Mouse (Mus musculus): Measurements from ENCODE around the gene Samd11.
A peak's percentile ranks its signal among the peaks of the same experiment; 100 is the strongest.

The Samd11 gene

DNA sequence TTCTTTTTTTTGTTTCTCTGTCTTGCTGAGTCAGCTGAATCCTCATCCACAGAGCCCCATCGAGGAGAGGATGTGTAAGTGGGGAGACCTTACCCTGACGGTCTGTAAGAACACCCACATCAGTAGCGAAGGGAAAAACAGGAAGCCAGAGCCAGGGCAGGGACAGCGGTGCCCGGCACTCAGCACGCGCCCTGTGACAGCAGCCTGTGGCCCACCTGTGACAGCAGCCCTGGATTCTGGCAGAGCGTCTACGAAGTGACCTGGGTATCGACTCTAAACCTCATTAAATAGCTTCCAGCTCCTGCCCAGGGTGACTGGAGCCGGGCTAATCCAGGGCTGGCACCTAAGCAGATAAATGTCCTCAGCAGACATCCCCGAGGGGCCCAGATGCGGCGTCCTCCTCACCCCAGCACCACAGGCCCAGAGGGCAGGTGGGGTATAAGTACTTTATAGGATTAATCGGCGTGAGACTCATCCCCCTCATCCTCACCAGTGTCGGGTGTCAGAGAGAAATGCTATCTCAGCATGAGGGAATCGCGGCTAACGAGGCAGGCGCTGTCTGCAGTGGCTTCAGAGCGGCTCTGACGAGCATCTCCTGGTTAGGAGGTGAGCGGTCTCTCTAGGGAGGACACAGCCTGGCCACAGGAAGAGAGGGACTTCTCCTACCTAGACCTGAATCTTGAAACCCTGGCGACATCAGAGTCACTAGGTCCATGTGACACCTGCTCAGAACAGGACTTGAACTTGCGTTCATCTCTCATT, at the start of gene Samd11:
Samd11 (minus strand) TSS at position 580 of the 762 bp plus-strand sequence.
- no peak for DNase-seq (ENCODE audit: low spot score in 2 of 2)

DNA sequence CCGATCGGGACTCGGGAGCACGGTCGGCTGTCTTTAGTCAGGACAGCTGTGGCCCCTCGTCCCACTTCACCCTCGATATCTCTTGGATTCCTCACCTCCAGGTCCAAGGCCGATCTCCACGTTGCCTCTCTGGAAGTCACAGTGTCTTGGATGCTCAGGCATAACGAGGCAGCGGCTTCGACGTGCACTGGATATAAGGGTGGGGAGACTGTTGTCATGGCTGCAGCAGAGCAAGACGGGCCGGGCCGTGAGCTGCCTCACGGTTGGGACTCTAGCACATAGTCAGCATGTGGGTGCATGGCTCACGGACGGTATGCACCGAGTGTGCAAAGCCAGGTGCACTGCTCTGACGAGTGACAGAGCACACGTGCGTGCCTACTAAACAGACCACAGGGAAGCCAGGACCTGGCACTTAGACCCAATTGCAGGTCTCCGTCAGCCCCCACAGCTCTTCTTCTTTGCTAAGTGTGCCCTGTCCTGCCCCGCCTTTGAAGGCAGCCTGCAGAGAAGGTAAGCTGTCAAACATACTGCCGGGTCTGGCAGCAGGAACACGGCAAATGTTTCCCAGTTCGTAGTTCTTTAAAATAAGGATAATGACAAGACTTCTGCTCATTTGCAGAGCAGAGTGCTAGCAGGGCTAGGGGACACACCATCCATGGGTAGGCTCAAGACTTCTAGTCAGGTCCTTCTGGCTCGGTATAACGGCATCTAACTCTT, 938 bp downstream of the Samd11 start:
- DNase-seq (ENCODE audit: low spot score in 2 of 2) = no peak

DNA sequence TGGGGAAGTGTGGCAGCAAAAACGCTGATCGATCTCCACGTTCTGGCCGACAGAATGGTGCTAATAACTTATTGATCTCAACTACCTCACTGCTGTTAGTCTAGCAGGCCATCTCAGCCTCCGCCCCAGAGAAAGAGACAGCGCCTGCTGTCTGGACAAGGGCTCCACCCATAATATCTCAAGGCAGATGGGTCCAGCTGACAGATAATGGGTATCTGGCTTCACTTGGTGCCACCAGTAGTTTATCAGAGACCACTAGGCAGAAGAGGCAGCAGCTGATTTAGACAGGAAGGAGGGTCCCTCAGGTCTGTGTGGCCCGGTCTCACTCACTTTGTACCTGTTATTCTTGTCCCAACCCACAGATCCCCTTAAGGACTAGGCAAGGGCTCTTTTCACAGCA, 2.4 kb downstream of the Samd11 start:
- no peak for DNase-seq (ENCODE audit: low spot score in 2 of 2)

DNA sequence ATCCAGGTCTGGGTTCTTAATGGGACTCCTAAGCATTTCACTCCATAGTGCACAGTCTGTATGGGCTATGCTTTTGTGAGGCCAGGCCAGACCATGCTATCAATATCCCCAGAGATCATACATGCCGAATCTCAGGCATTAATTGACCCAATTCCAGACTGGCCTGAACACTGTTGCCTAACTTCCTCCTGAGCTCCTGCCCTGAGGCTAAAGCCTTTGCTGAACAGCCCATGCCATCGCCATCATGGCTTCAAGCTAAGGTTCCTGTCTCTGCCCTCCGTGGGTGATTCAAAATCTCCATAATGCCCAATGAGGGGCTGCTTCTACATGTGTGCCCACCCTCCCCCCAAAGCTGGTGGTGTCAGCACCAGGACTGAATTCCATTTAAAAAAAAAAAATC, 2.8 kb downstream of the Samd11 start:
- no peak for DNase-seq (ENCODE audit: low spot score in 2 of 2)

DNA sequence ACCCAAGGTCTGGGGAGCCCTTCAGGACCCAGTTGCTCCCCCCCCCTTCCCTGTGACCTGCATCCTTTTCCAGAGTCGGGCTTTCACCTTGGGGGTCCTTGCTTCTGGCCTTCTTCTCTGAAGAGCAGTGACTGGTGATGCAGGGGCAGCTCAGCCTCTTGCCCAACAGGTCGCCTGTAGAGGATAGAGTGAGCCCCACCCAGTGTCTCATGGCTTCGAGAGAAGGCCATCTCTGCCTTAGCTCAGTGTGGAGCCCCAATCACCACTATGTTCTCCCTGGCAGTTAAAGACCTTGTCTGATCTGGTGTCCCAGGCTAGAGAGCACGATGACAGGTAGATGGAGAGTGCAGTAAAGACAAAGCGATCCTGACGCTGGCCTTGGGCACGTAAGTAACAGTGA, 3.3 kb downstream of the Samd11 start:
- DNase-seq (ENCODE audit: low spot score in 2 of 2) = no peak

DNA sequence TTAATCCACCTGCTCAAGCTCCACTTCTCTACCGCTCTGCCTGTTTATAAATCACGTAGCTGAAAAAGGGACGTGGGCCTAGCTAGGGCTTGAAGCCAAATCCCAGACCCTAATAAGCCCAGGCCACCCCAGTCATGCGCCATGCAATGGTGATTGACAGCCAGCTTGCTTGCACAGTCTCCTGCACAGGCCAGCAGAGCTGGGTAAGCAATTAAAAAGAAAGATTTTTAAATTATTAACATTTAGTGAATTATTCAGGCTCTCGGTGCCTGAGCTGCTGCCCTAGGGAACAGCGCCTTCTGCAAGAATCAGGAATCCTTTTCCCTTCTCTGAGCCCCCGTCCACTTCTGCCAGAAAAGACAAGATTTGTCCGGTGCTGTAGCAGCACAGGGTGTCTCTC, 4.4 kb downstream of the Samd11 start:
- no peak for DNase-seq (ENCODE audit: low spot score in 2 of 2)

DNA sequence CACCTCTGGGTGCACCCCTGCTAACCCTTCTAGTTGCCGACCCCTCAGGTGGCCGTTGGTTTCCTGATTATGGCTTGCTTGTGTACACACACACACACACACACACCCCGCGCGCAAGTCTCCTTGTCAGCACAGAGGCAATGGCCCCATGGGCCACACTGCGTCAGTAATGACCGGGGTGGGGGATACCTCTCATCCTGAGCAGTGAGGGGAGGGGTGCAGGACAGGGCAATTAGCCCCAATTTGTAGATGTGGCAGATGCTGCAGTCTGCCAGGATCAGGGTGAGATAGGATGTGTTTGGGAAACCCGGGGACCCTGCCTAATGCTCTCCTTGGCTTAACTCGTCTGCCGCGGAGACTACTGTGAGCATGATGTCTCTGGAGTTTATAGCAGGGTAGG, 5.9 kb downstream of the Samd11 start:
- no peak for DNase-seq (ENCODE audit: low spot score in 2 of 2)

DNA sequence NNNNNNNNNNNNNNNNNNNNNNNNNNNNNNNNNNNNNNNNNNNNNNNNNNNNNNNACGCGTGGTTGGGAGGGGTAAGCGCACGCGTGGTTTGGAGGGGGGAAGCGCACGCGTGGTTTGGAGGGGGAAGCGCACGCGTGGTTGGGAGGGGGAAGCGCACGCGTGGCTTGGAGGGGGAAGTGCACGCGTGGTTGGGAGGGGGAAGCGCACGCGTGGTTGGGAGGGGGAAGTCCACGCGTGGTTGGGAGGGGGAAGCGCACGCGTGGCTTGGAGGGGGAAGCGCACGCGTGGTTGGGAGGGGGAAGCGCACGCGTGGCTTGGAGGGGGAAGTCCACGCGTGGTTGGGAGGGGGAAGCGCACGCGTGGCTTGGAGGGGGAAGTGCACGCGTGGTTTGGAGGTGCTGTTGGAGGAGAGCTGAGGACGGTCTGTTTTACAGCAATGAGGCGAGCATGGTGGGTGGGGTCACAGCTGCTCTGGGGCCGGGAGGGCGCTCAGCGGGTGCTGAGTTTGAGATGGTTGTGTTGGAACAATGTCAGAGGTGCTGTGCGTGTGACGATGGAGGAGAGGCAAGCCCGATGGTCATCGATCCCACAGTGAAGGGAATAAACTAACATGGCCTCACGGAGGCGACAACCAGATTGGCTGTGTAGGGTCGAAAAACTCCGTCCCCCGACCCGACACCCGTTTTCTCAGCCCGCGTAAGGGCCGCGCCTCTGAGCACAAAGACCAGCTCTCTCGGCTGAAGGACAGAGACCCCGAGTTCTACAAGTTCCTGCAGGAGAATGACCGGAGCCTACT, 18.6 kb downstream of the Samd11 start:
- DNase-seq (ENCODE audit: low spot score in 2 of 2) = no peak

DNA sequence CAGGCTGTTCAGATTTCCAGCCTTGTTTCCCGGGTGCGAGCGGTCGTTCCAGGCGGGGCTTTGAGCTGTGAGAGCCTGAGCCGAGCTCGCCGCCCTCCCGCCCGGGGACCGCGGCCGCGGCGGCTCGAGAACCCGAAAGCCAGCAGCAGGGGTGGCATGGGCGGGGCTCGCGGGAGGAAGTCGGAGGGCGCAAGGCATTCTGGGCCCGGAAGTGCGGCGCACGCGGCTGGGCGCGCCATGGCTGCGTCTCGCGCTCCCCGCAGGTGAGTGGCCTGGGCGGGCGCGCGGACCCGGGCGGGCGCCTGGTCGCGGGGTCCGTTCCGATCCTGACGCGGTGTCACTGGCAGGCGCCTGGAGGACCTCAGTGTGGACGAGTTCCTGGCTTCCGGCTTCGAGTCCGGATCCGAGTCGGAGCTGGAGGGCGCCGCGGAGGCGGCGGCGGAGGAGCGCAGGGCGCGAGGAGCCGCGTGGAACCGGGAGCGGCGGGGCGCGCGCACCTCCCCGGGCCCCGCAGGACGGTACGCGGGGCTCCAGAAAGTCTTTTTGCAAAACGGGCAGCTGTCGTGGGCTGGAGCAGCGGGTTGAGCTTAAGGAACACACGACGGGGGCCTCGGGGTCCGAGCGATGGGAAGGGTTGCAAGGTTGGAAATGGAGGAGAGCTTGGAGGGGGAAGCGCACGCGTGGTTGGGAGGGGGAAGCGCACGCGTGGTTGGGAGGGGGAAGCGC, 19.5 kb downstream of the Samd11 start, which contains the start of gene Noc2l:
Noc2l (plus strand) TSS at position 203 of the 726 bp plus-strand sequence.
- peak; percentile 78 to 89 for DNase-seq (ENCODE audit: low spot score in 2 of 2)

DNA sequence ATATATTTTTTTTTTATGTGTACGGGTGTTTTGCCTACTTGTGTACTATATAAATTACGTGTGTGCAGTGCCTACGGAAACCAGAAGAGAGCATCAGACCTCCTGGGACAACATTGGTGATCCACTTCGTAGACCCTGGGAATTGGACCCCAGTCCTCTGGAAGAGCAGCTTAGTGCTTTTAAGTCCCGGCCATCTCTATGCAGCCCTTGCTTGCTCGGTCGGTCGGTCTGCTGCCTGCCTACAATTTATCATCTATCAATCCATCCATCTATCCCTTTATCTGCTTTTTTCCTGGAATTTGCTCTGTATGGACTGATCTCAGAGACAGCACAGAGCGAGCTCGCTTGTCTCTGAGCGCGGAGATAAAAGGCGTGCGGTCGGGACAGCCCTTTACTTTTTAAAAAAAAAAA, 20.1 kb downstream of the Samd11 start:
- DNase-seq (ENCODE audit: low spot score in 2 of 2) = no peak

DNA sequence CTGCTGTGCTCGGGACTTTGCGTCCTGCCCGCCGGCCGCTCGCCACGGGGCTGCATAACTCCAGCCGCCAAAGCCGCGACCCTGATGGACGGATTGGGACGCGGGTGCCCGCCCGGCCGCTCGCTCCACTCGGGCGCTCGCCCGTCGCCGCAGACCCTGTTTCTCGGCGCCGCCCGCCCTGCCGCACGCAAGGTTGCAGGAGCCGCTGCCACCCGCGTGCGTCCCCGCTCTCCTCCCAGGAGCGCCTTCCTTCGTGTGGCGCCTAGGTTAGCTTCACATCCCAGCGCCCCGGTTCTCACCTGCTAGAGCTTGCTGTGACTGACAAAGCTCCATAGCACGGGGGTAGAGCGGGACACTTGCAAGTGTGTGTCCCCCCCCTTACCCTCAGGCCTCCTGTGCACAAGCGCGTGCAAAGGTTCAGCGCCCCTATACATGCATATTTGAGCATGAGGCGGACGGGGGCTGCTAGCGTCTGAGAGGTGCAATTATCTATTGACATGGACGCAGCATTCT, 20.7 kb downstream of the Samd11 start, which contains the start of gene Plekhn1:
Plekhn1 (minus strand) TSS at position 157 of the 513 bp plus-strand sequence.
- DNase-seq (ENCODE audit: low spot score in 2 of 2) = peak in 1 of 2 experiments; percentile 75

DNA sequence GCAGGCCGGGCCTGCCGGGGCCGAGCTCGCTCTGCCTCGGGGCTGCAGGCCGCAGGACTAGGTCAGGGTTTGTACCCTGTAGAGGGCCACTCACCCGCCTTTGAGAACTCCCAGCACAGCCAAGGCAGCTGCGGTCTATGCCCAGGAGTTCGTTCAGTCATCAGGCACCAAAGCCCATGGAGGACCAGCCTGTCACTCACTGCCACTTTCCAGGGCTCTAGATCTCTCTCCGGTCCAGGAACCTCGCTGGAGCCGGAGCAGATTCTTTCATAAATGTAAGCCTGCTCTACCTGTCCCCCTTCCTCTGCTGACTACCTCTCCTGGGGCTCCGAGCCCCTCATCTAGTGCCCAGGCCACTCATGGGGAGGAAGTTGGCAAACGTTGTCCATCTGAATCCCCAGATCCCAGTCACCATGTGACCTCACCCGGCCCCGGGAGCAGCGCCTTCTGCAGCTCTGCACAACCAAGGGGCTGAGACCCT, 21.4 kb downstream of the Samd11 start:
- DNase-seq (ENCODE audit: low spot score in 2 of 2) = no peak

DNA sequence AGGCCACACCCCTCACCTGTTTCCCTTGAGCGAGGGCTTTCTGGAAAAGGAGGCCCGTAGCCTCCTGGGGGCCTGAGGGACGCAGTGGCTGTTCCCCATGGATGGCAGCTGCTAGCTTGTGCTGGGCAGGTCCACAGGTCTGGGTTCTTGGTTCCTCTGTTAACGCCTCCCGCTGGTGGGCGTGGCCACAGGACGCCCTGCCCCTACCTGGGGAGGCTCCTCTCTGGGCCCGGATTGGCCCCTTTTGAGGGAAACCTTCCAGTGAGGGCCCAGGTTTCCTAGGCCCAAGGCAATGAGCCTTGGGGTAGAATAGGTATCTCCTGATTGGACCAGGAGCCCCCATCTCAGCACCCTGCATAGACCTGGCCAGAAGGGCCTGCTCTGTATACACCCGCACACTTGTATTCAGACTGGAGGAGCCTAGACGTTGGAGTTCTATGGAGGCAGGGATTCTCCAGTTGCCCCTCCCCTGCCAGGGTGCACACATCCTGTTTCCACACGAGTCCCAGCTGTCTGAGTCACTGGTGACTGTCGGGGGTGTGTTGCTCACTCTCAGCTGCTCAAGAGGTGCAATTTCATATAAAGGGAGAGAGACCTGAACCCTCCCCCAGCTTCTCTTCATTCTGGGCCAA, 26.9 kb downstream of the Samd11 start:
- no peak for DNase-seq (ENCODE audit: low spot score in 2 of 2)

DNA sequence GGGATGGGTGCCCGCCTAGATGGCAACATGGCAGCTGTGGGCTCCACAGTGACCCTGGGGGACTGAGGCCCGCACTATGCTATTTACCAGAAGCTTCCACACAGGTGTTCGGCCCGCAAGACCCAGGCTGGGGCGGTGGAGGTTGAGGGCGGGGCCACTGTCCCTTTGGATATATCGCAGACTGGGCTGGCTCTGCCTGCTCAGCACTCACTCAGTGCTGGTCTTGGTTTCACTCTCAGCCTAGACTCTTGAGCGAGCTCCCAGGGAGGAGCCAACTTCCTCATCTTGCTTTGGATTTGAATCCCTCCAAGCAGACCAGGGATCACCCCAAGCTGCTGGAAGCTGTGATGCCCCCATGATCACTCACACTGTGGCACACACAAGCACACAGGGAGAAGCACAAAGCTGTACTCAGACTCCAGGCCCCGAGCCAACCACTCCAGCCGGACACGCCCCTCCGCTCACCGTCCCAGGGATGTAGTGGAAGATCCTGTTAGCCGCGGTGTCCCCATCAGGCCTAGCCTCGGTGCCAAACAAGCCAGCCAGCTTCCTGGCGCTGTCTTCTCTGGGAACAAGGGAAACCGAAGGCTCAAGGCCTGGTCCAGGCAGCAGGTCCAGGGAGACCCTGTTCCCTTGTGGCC, 27.6 kb downstream of the Samd11 start:
- DNase-seq (ENCODE audit: low spot score in 2 of 2) = no peak

DNA sequence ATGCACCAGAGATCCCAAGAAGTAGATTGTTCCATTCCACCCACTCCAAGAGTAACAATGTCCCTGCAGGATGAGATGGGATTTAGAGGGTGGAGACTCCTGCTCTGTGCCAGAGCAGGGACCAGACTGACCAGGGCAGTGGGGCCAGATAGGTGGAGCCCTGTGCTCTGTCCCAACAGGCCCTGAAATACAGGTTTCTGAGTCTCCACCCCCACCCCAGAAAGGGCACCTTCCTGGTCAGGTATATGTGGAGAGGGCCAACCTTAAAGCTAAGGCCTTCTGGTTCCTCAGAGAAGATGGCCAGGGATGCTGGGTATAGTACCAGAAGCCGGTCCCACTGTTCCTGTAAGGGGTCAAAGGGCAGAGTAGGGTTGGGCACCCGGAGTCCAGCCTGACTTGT, 31.2 kb downstream of the Samd11 start:
- DNase-seq (ENCODE audit: low spot score in 2 of 2) = no peak

DNA sequence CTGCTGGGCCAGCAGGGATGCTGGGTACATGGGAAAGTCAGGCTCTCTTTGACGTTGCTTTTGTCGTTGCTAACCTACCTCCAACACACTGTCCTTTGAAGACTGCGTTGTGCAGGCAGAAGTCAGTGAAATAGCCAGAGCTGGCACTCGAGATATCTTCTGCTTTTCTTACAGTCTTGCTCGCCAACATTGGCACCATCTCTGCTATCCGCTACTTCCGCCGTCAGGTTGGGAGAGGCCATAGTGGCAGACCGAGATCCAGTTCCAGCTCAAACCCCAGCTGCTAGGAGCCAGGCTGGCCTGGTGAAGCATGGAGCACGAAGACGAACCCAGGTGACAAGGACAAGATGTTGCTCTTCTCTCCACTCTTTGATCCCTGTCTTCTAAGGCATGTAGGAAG, 35.5 kb downstream of the Samd11 start:
- DNase-seq (ENCODE audit: low spot score in 2 of 2) = no peak

DNA sequence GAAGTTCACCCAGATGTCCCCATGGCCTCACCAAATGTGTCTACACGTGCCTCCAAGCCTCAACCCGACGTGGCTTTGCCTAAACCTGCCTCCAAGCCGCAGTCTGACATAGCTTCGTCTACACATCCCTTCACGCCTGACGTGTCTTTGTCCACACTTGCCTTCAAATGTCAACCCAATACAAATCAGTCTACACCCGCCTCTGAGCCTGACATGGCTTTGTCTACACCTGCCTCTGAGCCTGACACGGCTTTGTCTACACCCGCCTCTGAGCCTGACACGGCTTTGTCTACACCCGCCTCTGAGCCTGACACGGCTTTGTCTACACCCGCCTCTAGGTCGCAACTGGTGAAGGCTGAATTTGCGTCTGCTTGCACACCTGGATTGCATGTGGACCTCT, 37.6 kb downstream of the Samd11 start:
- DNase-seq (ENCODE audit: low spot score in 2 of 2) = no peak

DNA sequence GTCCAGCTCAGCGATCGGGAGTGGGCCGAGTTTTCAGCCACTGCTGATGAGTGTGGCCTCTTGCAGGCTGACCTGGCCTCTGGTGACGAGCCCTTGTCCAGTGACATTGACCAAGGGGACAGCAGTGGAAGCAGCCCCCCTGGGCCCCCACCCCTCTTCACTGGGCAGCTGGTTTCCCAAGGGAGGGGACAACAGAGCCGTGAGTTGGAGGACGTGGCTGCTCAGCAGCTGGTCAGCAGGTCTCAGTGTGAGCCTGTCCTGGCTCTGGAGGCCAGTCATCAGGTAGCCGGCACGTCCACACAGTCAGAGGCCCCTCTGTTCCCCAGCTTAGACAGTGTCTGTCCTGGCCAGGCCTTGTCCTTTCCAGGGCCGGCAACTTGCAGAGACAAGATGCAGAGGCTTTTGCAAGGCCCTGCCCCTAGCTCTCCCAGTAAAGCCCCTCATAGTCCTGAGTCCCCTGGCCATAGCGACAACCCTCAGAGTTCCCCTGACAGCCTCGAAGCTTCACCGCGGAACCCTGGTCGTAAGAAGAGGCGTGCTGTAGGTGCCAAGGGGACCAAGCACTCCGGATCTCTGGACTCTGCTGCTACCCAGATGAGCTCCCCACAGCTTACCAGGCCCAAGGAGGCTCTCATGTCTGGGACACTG, 38.3 kb downstream of the Samd11 start:
- DNase-seq (ENCODE audit: low spot score in 2 of 2) = no peak

DNA sequence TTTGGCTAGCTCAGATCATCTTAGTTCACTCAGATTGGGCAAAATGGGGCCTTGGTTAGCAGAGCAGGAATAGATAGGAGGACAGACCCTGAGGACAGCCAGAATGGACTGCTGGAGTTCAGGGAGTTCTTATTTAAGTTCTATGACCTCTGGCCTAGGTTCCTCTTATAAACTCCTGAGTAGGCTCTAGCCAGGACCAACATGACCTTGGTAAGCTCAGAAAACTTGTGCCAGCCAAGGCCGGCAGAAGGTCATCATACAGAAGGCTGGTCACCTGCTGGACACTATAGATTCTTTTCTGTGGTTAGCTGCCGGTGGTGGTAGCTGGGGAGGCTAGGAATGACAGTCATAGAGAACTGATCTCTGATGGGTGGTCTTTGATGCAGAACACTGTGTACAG, 39.3 kb downstream of the Samd11 start:
- DNase-seq (ENCODE audit: low spot score in 2 of 2) = no peak

DNA sequence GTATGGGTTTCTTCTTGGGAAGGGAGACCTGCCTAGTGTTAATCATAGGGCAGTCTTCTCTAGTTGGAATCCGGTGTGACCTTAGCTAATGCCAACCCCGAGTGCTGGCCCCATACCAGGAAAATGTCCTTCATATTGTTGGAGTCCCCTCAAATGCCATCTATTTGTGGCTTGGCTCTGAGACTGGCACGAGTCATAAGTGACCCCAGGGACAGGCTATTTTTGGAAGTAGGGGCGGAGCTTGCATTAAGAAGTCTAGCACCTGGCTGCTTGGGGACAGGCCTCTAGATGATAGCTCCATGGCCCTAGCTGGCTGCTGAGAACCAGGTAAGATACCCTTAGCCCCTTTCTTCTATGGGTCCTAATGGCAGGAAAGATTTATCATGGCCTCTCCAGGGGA, 39.8 kb downstream of the Samd11 start, which contains the start of gene Perm1:
Perm1 (plus strand) TSS at position 220 of the 400 bp plus-strand sequence.
- no peak for DNase-seq (ENCODE audit: low spot score in 2 of 2)

Measured in frontal cortex, postnatal 10 days (tissue).